Mouse (Mus musculus) mature B cell (primary cell): ENCODE data around the gene Pard3.

Experiments used
- in situ Hi-C: fragments of 300-500 bp; cut with MboI; formaldehyde crosslinking; loops from 2 replicates; pipeline ENCODE4 v1.14.3; 2019

Gene Pard3

GRCm38 (mm10) chr8:127230233-127230595 lies 166.5 kb downstream of the Pard3 start:
- in situ Hi-C loops: no loop called here

DNA sequence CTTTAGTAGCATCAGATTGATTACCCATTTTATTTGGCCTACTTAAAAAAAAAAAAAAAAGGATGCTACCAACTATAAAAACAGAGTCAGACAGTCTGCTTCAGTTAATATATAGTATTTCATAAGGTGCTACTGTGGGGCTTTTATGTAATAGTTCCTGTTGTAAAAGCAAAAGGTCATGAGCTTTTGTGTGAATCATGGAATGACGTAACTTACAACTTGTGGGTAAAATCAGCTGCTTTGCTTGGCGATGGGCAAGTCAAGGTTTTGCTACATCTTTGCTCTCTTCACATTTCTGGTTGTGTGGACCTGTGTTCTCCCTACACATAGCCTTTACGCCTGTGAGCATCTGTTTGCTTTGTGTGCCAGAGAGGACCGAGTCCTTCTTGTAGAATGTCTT lies 179.7 kb downstream of the Pard3 start:
- in situ Hi-C loops: no loop called here

- in situ Hi-C loops: no loop called here
These were observed 180.1 kb downstream of the Pard3 start for GRCm38 (mm10) chr8:127243841-127244240.

GRCm38 (mm10) chr8:127250746-127251145 lies 187.1 kb downstream of the Pard3 start:
- in situ Hi-C loops: no loop called here

- in situ Hi-C loops: no loop called here
These were observed 187.8 kb downstream of the Pard3 start for GRCm38 (mm10) chr8:127251476-127251875.

GRCm38 (mm10) chr8:127251985-127252384 lies 188.3 kb downstream of the Pard3 start:
- in situ Hi-C loops: no loop called here

DNA sequence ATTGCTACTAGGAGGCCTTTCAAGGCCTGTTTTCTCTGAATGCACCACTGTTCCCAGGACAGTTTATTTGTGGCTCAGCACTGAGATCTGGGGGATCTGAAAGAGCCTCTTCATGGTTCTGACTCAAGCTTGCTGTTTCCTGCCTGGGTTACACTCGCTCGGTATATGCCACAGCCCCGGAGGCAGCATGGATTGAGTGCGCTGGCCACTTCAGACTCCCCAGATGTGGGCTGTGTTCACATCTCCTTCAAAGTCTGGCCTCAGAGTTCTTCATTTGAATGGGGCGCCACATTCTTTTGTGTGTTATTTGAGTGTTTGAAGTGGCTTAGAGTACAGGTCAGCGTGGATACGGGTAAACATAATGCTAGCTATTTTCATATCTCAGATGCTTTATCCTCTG lies 190.9 kb downstream of the Pard3 start:
- in situ Hi-C loops: no loop called here

- in situ Hi-C loops: no loop called here
These were observed 193.4 kb downstream of the Pard3 start for GRCm38 (mm10) chr8:127257086-127257485.

- in situ Hi-C loops: no loop called here
These were observed 197.4 kb downstream of the Pard3 start for GRCm38 (mm10) chr8:127261051-127261450.

DNA sequence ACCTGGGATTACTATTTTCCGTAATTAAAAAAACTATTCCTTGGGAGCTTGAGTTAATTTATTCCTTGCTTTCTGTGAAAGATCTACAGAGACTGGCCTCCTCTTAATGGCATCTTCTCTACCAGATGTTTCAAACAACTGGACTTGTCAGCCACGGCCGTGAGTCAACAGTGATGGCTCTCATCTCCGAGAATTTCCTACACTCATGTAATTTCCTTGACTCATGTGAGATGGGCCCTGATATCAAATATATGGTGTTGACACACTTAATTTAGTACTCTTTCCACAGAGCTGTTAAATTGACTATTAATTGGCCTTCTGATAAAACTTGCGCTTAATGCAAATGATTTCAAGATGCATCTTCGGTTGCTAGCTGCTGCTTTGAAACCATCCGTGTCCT lies 198.3 kb downstream of the Pard3 start:
- in situ Hi-C loops: no loop called here

GRCm38 (mm10) chr8:127262436-127262835 lies 198.7 kb downstream of the Pard3 start:
- in situ Hi-C loops: no loop called here

DNA sequence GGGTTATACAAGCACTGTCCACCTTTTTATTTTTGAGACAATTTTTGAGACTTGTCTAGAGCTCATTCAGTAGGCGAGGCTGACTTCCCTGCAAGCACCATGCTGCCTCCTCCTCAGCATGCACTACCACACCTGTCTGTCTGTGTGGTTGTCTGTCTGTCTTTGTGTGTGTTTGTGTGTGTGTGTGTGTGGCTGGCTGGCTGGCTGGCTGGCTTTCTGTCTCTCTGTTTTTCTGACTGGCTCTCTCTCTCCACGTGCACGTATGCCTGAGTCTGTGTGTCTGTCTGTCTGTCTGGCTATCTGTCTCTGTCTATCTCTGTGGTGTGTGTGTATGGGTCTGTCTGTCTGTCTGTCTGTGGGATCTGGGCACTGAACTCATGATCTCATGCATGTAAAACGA lies 199.2 kb downstream of the Pard3 start:
- in situ Hi-C loops: no loop called here

DNA sequence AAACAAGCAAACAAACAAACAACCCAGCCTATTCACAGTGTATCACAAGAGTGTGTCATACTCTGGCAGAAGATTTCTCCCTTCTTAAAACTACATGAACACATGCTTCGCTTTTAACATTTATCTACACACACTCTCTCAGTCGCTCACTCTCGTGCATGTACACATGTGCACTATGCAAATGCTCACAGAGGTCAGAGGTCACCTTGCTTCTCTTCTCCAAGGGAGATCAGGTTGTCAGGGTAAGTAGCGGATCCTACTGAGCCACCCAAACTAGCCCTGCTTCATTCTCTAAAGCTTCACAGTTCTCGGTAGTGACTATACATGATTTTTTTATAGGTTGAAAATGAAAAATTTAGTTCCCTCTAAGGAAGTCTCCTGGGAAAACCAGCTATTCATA lies 199.8 kb downstream of the Pard3 start:
- in situ Hi-C loops: no loop called here

DNA sequence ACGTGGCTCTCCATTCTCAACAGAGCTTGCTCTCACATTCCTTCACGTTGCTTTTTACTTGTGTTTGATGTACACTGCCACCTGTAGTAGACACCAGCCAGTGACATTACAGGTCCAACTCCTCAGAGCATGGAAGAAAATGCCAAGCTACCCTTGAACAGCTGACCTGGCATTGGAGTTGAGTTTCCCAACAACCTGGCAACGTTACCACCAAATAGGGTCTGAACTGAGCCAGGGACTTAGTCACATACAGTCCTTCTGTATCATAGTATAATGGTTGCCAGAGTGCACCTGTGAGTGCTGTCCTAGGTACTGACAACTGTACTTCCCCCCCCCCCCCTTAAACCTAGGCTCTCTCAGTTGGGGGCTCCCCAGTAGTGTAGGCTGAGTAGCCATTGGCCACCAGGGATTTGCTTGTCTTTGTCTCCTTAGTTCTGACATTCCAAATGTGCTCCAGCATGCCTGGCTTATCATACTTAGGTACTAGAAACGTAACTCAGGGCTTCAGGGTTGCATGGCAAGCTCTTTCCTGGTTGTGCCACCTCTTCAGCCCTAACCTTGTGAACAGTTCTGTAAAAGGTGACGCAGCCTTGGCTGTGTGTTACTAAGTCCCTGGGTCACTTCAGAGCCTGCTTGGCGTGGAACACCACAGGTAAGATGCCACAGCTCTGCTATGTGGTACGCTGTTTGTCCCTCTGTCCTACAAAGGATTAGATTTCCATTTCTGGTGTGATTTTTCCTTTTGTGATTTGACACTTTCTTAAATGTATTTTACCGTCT lies 201.2 kb downstream of the Pard3 start:
- in situ Hi-C loops: no loop called here

DNA sequence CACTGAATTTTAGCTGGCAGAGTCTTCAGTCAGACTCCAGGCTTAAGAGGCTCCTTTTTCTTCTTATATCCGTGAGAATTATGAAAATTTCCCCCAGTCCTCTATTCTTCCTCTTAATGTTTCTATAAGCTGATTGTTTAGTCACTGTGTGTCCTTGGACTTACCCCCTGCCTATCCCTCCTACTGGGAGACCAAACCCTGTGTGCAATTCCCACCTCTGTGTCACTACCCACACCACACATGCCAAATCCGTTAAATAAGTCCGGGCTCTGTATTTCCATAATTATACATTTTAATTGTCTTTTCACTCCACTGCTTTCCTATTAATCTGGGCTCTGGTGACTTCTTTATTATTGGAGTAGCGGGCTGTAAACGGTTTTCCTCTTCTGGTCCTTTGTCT lies 203.1 kb downstream of the Pard3 start:
- in situ Hi-C loops: no loop called here

- in situ Hi-C loops: no loop called here
These were observed 204.7 kb downstream of the Pard3 start for GRCm38 (mm10) chr8:127268239-127269024.

GRCm38 (mm10) chr8:127269082-127269747 lies 205.5 kb downstream of the Pard3 start:
- in situ Hi-C loops: no loop called here

- in situ Hi-C loops: no loop called here
These were observed 207.5 kb downstream of the Pard3 start for GRCm38 (mm10) chr8:127271186-127271585.

DNA sequence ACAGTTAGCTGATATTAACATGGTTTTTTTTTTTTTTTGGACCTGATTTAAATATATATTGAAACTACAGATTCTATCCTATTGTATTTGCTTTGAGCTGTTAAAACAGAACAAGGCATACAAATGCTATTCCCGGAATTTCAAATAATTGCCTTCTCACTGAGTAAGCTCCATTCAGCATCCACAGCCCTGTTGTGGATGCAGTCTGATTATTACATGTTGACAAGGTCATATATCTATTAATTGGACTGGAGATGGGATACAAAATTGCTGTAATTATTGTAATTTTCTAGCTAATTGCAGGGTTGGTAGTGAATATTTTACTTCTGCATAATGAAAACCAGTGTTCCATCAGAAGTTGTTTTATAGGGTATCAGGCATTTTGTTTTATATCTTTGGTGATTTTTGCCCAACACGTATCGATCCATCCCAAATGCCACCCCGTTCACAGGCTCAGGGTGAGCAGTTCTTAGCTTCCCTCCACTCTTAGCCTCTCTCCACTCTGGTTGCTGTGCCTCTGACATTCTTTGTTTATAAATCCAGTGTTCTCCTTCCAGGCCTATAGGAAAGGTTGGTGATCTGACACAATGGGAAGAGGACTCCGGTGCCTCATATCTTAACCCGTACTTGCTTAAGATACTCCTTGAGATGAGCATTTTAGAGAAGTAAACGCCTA lies 216.7 kb downstream of the Pard3 start:
- in situ Hi-C loops: no loop called here

DNA sequence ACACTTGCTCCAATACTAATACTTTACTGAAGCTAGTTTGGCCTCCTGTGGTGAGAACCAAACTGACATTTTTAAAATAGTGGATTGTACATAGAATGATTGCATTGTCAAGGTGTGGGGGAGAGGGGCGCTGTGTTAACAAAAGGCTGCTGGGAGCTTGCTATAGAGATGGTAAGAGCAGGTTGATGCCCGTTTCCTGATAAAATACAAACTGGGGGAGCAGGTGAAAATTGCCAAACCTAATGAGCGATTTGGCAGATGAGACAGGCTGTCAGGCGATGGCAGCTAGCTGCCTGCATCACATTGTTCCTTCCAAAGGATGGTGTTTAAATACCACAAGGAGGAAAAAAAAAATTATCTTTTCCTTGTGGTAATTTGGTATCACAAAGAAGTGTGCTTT lies 217.3 kb downstream of the Pard3 start:
- in situ Hi-C loops: no loop called here

DNA sequence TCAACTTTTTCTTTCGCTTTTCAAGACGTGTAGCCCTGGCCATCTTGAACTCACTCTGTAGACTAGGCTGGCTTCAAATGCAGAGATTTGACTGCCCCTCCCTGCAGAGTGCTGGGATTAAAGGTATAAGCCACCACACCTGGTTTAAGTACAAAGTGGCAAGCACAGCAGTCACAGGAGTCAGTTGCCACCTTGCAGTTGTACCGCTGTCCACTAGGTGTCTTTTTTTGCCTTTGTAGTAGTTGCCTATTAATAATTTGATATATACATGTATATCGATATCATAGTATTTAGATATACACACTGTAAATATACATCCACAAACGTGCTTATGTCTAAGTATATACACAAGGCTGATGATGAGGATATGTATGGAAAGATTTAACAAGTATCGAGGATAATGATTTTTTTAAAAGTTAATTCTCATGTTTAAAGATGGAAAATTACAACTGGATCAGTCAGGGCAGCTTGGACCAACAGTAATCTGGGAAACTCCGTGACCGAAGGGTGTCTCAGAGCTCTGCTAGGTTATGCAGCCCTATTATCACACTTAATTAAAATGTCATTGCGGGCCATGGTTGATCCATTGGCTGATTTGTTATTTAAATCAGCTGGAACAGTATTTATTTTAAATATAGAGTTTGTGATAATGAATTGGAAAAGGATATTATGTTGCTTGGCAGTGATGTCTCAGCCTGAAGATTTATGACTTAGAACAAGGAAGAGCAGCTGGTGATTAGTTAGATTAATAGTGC lies 220.9 kb downstream of the Pard3 start:
- in situ Hi-C loops: no loop called here

- in situ Hi-C loops: no loop called here
These were observed 224.1 kb downstream of the Pard3 start for GRCm38 (mm10) chr8:127287816-127288215.
